Mouse (Mus musculus): ENCODE measurements around the gene Acaca. TPM values are rescaled to one million over a fixed set of nuclear protein-coding genes. Genes with fewer than 3 reads are reported as not detected.

Acaca gene
- total RNA-seq, 1 experiment from 2014 or later, result 40.7 TPM

- peak; percentile 42; the same call in 1 of the 2 replicates for ATAC-seq (replicated peaks; ENCODE audit: low read depth, poor library complexity, severe bottlenecking)
Measured at GRCm38 (mm10) chr11:84434879-84435278, 305.4 kb downstream of the Acaca start.

- no peak for ATAC-seq (replicated peaks; ENCODE audit: low read depth, poor library complexity, severe bottlenecking)
Measured at GRCm38 (mm10) chr11:84440402-84440801, 310.9 kb downstream of the Acaca start.

GRCm38 (mm10) chr11:84442554-84443331, 313.3 kb downstream of the Acaca start:
- ATAC-seq (replicated peaks; ENCODE audit: low read depth, poor library complexity, severe bottlenecking), result no peak

Other genes with a start within 250 kb of the Acaca start
- gene Ddx52, start 187.6 kb upstream of the Acaca start, total RNA-seq (2017), result 68.2 and 71.4 TPM in 2 replicates
- 17.5 and 21.0 TPM in 2 replicates for gene Synrg, start 165.2 kb upstream of the Acaca start, total RNA-seq (2017)
- not detected in 2 replicates for gene Dusp14, start 60.4 kb upstream of the Acaca start, total RNA-seq (2017)
- 16.2 and 25.3 TPM in 2 replicates for gene Tada2a, start 72 bp upstream of the Acaca start, total RNA-seq (2017)
- gene Gm11437, start 37.8 kb downstream of the Acaca start, total RNA-seq (2017), result not detected in 2 replicates

Data from common myeloid progenitor, adult 5-6 weeks (primary cell).